Mouse (Mus musculus) forebrain, embryonic 15.5 days (tissue): ENCODE measurements around the gene Kcnq2. TPM values are rescaled to one million over a fixed set of nuclear protein-coding genes. Genes with fewer than 3 reads are reported as not detected.

ENCODE experiments used
- ATAC-seq: fragments of 200-750 bp; cut with Nextera tagmentation; replicated peaks from 2 replicates; pipeline ENCODE4 v1.8.0; 2017; ENCODE audit warnings: mild to moderate bottlenecking, moderate TSS enrichment, moderate library complexity
- H3K27ac ChIP-seq: fragments of 300-500 bp; sonication (generic); replicated peaks from 2 replicates; pipeline ENCODE4 v1.5.1; 2015; ENCODE audit warnings: mild to moderate bottlenecking, inconsistent platforms
- H3K27me3 ChIP-seq: fragments of 300-500 bp; sonication (generic); 2 replicates; pipeline ENCODE4 v1.6.1; 2015; ENCODE audit warnings: inconsistent platforms
- H3K36me3 ChIP-seq: fragments of 300-500 bp; sonication (generic); 2 replicates; pipeline ENCODE4 v1.6.1; 2015; ENCODE audit warnings: mild to moderate bottlenecking, inconsistent platforms
- H3K4me1 ChIP-seq: fragments of 300-500 bp; sonication (generic); 2 replicates; pipeline ENCODE4 v1.6.1; 2015; ENCODE audit warnings: inconsistent platforms
- H3K4me2 ChIP-seq: fragments of 300-500 bp; sonication (generic); replicated peaks from 2 replicates; pipeline ENCODE4 v1.6.1; 2015; ENCODE audit warnings: mild to moderate bottlenecking, inconsistent platforms
- H3K4me3 ChIP-seq: fragments of 300-500 bp; sonication (generic); 2 replicates; pipeline ENCODE4 v1.5.1; 2015; ENCODE audit warnings: mild to moderate bottlenecking, inconsistent platforms
- H3K9ac ChIP-seq: fragments of 300-500 bp; sonication (generic); replicated peaks from 2 replicates; pipeline ENCODE4 v1.6.1; 2015; ENCODE audit warnings: mild to moderate bottlenecking, inconsistent platforms
- H3K9me3 ChIP-seq: fragments of 300-500 bp; sonication (generic); 2 replicates; pipeline ENCODE4 v1.6.1; 2016; ENCODE audit warnings: inconsistent platforms
- WGBS: fragments of 180-500 bp; shearing (Covaris S2); methylation state at CpG from one replicate; pipeline ENCODE4 v1.1.7; 2015; ENCODE audit warnings: mixed read lengths; 5-methylcytosine and 5-hydroxymethylcytosine counted together
- polyA plus RNA-seq: library from polyadenylated mRNA; unstranded; fragments of >200 nt; fragmentation: Nextera tagmentation; extraction: Ambion mirVana; gene quantifications from 2 replicates; pipeline ENCODE4 v1.2.1, GENCODE M21; 2015

The Kcnq2 gene
- polyA plus RNA-seq = 45.2 and 46.7 TPM in 2 replicates

GRCm38 (mm10) chr2:181134591-181135445, at the start of gene Kcnq2:
TSS of gene Kcnq2 (minus strand) at chr2:181135300.
- H3K27me3 ChIP-seq = peaks cover 10% of the 10 kb centered on the region; the same call in 1 of the 2 replicates
- H3K36me3 ChIP-seq = no peaks in the 10 kb centered on the region
- ATAC-seq = peak; percentile 64
- no peaks in the 10 kb centered on the region for H3K9me3 ChIP-seq
- H3K4me2 ChIP-seq = peak within 1 kb of the TSS; percentile 64
- H3K4me1 ChIP-seq = peaks cover 42% of the 10 kb centered on the region
- H3K27ac ChIP-seq = peak within 1 kb of the TSS; percentile 96
- peak within 1 kb of the TSS; percentile 89 for H3K9ac ChIP-seq
- WGBS = under 1% methylated on average over 104 of the region's 104 CpGs
- peak within 1 kb of the TSS; percentile 90 for H3K4me3 ChIP-seq

- no peaks in the 10 kb centered on the region for H3K36me3 ChIP-seq
- no peak overlapping the region for H3K9ac ChIP-seq
- ATAC-seq = no peak
- 79% methylated on average over 6 of the region's 6 CpGs for WGBS
- no peak overlapping the region for H3K4me3 ChIP-seq
- H3K27ac ChIP-seq = no peak overlapping the region
- 0 out of 2 replicates have a peak, but pooled peaks cover 2% of the 10 kb centered on the region for H3K27me3 ChIP-seq
- H3K4me1 ChIP-seq = no peaks in the 10 kb centered on the region
- H3K9me3 ChIP-seq = no peaks in the 10 kb centered on the region
- H3K4me2 ChIP-seq = no peak overlapping the region
These were observed 45.8 kb upstream of the Kcnq2 start for GRCm38 (mm10) chr2:181180898-181181297.

GRCm38 (mm10) chr2:181178471-181178870, 43.4 kb upstream of the Kcnq2 start:
- WGBS = 88% methylated on average over 5 of the region's 5 CpGs
- Histone ChIP-seq H3K4me1 (no peaks in the 10 kb centered on the region), H3K36me3 (no peaks in the 10 kb centered on the region), H3K27ac (no peak overlapping the region), H3K4me3 (no peak overlapping the region), H3K9ac (no peak overlapping the region), H3K4me2 (no peak overlapping the region), H3K9me3 (no peaks in the 10 kb centered on the region), H3K27me3 (0 out of 2 replicates have a peak, but pooled peaks cover 2% of the 10 kb centered on the region)
- ATAC-seq = no peak

GRCm38 (mm10) chr2:181178015-181178414, 42.9 kb upstream of the Kcnq2 start:
- H3K9ac ChIP-seq = no peak overlapping the region
- H3K36me3 ChIP-seq = no peaks in the 10 kb centered on the region
- no peaks in the 10 kb centered on the region for H3K9me3 ChIP-seq
- H3K4me3 ChIP-seq = no peak overlapping the region
- no peak for ATAC-seq
- H3K27ac ChIP-seq = no peak overlapping the region
- 0 out of 2 replicates have a peak, but pooled peaks cover 2% of the 10 kb centered on the region for H3K27me3 ChIP-seq
- 82% methylated on average over 3 of the region's 3 CpGs for WGBS
- no peaks in the 10 kb centered on the region for H3K4me1 ChIP-seq
- H3K4me2 ChIP-seq = no peak overlapping the region

- no peaks in the 10 kb centered on the region for H3K9me3 ChIP-seq
- ATAC-seq = no peak
- 0 out of 2 replicates have a peak, but pooled peaks cover 2% of the 10 kb centered on the region for H3K27me3 ChIP-seq
- H3K4me3 ChIP-seq = no peak overlapping the region
- H3K4me1 ChIP-seq = no peaks in the 10 kb centered on the region
- H3K27ac ChIP-seq = no peak overlapping the region
- no peaks in the 10 kb centered on the region for H3K36me3 ChIP-seq
- no peak overlapping the region for H3K9ac ChIP-seq
- WGBS = 93% methylated on average over 3 of the region's 3 CpGs
- no peak overlapping the region for H3K4me2 ChIP-seq
These were observed 39.5 kb upstream of the Kcnq2 start for GRCm38 (mm10) chr2:181174646-181175045.

- no peaks in the 10 kb centered on the region for H3K4me1 ChIP-seq
- no peaks in the 10 kb centered on the region for H3K27me3 ChIP-seq
- no peak overlapping the region for H3K4me3 ChIP-seq
- no peak for ATAC-seq
- WGBS = 79% methylated on average over 5 of the region's 5 CpGs
- H3K4me2 ChIP-seq = no peak overlapping the region
- no peaks in the 10 kb centered on the region for H3K9me3 ChIP-seq
- H3K36me3 ChIP-seq = no peaks in the 10 kb centered on the region
- H3K9ac ChIP-seq = no peak overlapping the region
- no peak overlapping the region for H3K27ac ChIP-seq
These were observed 31.4 kb upstream of the Kcnq2 start for GRCm38 (mm10) chr2:181166469-181166868.

GRCm38 (mm10) chr2:181160821-181161220, 25.7 kb upstream of the Kcnq2 start:
- 56% methylated on average over 4 of the region's 4 CpGs for WGBS
- Histone ChIP-seq H3K4me1 (peaks cover 41% of the 10 kb centered on the region), H3K27me3 (no peaks in the 10 kb centered on the region), H3K36me3 (no peaks in the 10 kb centered on the region), H3K4me3 (no peak overlapping the region), H3K9me3 (no peaks in the 10 kb centered on the region), H3K27ac (no peak overlapping the region), H3K4me2 (no peak overlapping the region), H3K9ac (no peak overlapping the region)
- no peak for ATAC-seq

GRCm38 (mm10) chr2:181159771-181160170, 24.7 kb upstream of the Kcnq2 start:
- Histone ChIP-seq H3K27ac (peak overlapping the region; percentile 86), H3K9ac (no peak overlapping the region; the same call in 1 of the 2 replicates), H3K9me3 (no peaks in the 10 kb centered on the region), H3K4me1 (peaks cover 51% of the 10 kb centered on the region), H3K27me3 (no peaks in the 10 kb centered on the region), H3K4me2 (peak overlapping the region; percentile 16; the same call in 1 of the 2 replicates), H3K4me3 (no peak overlapping the region), H3K36me3 (no peaks in the 10 kb centered on the region)
- peak; percentile 90 for ATAC-seq
- 0% methylated on average over 2 of the region's 2 CpGs for WGBS

- Histone ChIP-seq H3K27ac (peak overlapping the region; percentile 86), H3K4me3 (no peak overlapping the region), H3K4me1 (peaks cover 58% of the 10 kb centered on the region), H3K9ac (no peak overlapping the region; the same call in 1 of the 2 replicates), H3K4me2 (peak overlapping the region; percentile 16; the same call in 1 of the 2 replicates), H3K27me3 (no peaks in the 10 kb centered on the region), H3K9me3 (no peaks in the 10 kb centered on the region), H3K36me3 (no peaks in the 10 kb centered on the region)
- ATAC-seq = peak; percentile 33; the same call in 1 of the 2 replicates
- WGBS = 48% methylated on average over 7 of the region's 7 CpGs
These were observed 24.0 kb upstream of the Kcnq2 start for GRCm38 (mm10) chr2:181159091-181159514.

- no peak overlapping the region for H3K4me3 ChIP-seq
- no peaks in the 10 kb centered on the region for H3K36me3 ChIP-seq
- no peak overlapping the region for H3K27ac ChIP-seq
- H3K4me2 ChIP-seq = no peak overlapping the region
- WGBS = 92% methylated on average over 2 of the region's 2 CpGs
- no peaks in the 10 kb centered on the region for H3K27me3 ChIP-seq
- peaks cover 58% of the 10 kb centered on the region for H3K4me1 ChIP-seq
- no peaks in the 10 kb centered on the region for H3K9me3 ChIP-seq
- no peak for ATAC-seq
- no peak overlapping the region for H3K9ac ChIP-seq
These were observed 23.4 kb upstream of the Kcnq2 start for GRCm38 (mm10) chr2:181158471-181158870.

- Histone ChIP-seq H3K9me3 (no peaks in the 10 kb centered on the region), H3K36me3 (no peaks in the 10 kb centered on the region), H3K27me3 (no peaks in the 10 kb centered on the region), H3K4me3 (no peak overlapping the region), H3K9ac (no peak overlapping the region), H3K27ac (no peak overlapping the region), H3K4me1 (peaks cover 58% of the 10 kb centered on the region), H3K4me2 (0 out of 2 replicates have a peak overlapping the region, but pooled peaks have one; percentile 70)
- no peak for ATAC-seq
- WGBS = 77% methylated on average over 6 of the region's 6 CpGs
These were observed 22.7 kb upstream of the Kcnq2 start for GRCm38 (mm10) chr2:181157716-181158302.

- H3K9ac ChIP-seq = peak overlapping the region; percentile 79
- no peak for ATAC-seq
- H3K9me3 ChIP-seq = no peaks in the 10 kb centered on the region
- peak overlapping the region; percentile 61 for H3K4me3 ChIP-seq
- H3K4me1 ChIP-seq = peaks cover 58% of the 10 kb centered on the region
- peak overlapping the region; percentile 70 for H3K4me2 ChIP-seq
- no peaks in the 10 kb centered on the region for H3K36me3 ChIP-seq
- H3K27me3 ChIP-seq = no peaks in the 10 kb centered on the region
- H3K27ac ChIP-seq = peak overlapping the region; percentile 84
- WGBS = 80% methylated on average over 4 of the region's 4 CpGs
These were observed 22.1 kb upstream of the Kcnq2 start for GRCm38 (mm10) chr2:181157180-181157579.
